8 mouse cellular contexts compared by ENCODE assay signal in genomic region chr2:30743265-30743846, GRCm38 (mm10).
DNase-seq lines count a peak whose midpoint lies in the region; ATAC-seq and TF ChIP-seq lines count a peak whose summit lies in the region.

No protein-coding gene starts in this region.

- H3K27me3 ChIP-seq in C2C12 (ENCODE audit: control insufficient read depth, insufficient read depth, insufficient read length), result no peaks in the 10 kb centered on the region
- no peaks in the 10 kb centered on the region for H3K27me3 ChIP-seq in kidney, embryonic 15.5 days
- no peaks in the 10 kb centered on the region for H3K27me3 ChIP-seq in myocyte (ENCODE audit: control insufficient read depth, insufficient read depth, insufficient read length)

- peak; percentile 31; the same call in 1 of the 2 replicates for ATAC-seq in kidney, embryonic 15.5 days (replicated peaks; ENCODE audit: low FRiP score)

- H3K9ac ChIP-seq in kidney, embryonic 15.5 days, result peak overlapping the region; percentile 36; the same call in 1 of the 2 replicates

- TF ChIP-seq POLR2A in myocyte (IDR thresholded peaks at IDR 0.05; ENCODE audit: insufficient read length, low read depth), result no peak

- H3ac ChIP-seq in C2C12 (ENCODE audit: control insufficient read depth, insufficient read length, low read depth) (peak overlapping the region; percentile 19), myocyte (ENCODE audit: control insufficient read depth, insufficient read length) (no peak overlapping the region)

- 47% methylated on average over 4 of the region's 4 CpGs for WGBS in kidney, embryonic 15.5 days

- no peaks in the 10 kb centered on the region for H3K79me3 ChIP-seq in C2C12 (ENCODE audit: low read depth)

- H3K36me3 ChIP-seq in C2C12 (ENCODE audit: control insufficient read depth, insufficient read depth) (no peaks in the 10 kb centered on the region), myocyte (ENCODE audit: control insufficient read depth, insufficient read depth) (no peaks in the 10 kb centered on the region)
- no peaks in the 10 kb centered on the region for H3K36me3 ChIP-seq in kidney, embryonic 15.5 days

- peak; percentile 85 for DNase-seq in adrenal gland, postnatal 14 days
- DNase-seq in heart, adult 8-10 months (ENCODE audit: low spot score), result peak; percentile 57
- no peak for DNase-seq in right cerebral cortex, postnatal 14 days
- no peak for DNase-seq in right cerebral cortex, postnatal 10 days (ENCODE audit: low spot score in 2 of 2)
- DNase-seq in thymus, postnatal 4 days, result no peak

- TF ChIP-seq CTCF in C2C12 (IDR thresholded peaks at IDR 0.05; ENCODE audit: control insufficient read depth, insufficient read depth, insufficient read length), result no peak

- H3K4me2 ChIP-seq in kidney, embryonic 15.5 days, result 0 out of 2 replicates have a peak overlapping the region, but pooled peaks have one; percentile 38
- H3K4me2 ChIP-seq in myocyte (ENCODE audit: low read depth), result peak overlapping the region; percentile 81

- peaks cover 28% of the 10 kb centered on the region for H3K4me1 ChIP-seq in kidney, embryonic 15.5 days

- H3K27ac ChIP-seq in kidney, embryonic 15.5 days, result peak overlapping the region; percentile 97

- no peaks in the 10 kb centered on the region for H3K79me2 ChIP-seq in C2C12 (ENCODE audit: control insufficient read depth, insufficient read depth)
- H3K79me2 ChIP-seq in myocyte (ENCODE audit: control insufficient read depth, insufficient read depth), result no peaks in the 10 kb centered on the region

- H3K9me3 ChIP-seq in kidney, embryonic 15.5 days (replicated peaks), result no peaks in the 10 kb centered on the region

- no peak overlapping the region for H3K4me3 ChIP-seq in C2C12 (ENCODE audit: insufficient read depth, poor library complexity, severe bottlenecking)
- H3K4me3 ChIP-seq in kidney, embryonic 15.5 days (replicated peaks), result no peak overlapping the region
- no peak overlapping the region for H3K4me3 ChIP-seq in myocyte

TF ChIP-seq in C2C12, 6 proteins besides CTCF, POLR2A, EP300 and RAD21:
- TF ChIP-seq MAX (IDR thresholded peaks at IDR 0.05) (peak; percentile 98), USF1 (IDR thresholded peaks at IDR 0.05; ENCODE audit: low read depth) (no peak), MYOD1 (IDR thresholded peaks at IDR 0.05; ENCODE audit: control insufficient read depth, insufficient read length, low read depth) (peak; percentile 61), FOSL1 (IDR thresholded peaks at IDR 0.05; ENCODE audit: insufficient read depth, low read length, poor library complexity, severe bottlenecking) (peak; percentile 77), MYOG (IDR thresholded peaks at IDR 0.05; ENCODE audit: control insufficient read depth, extremely low read depth, insufficient read length) (no peak), CEBPB (IDR thresholded peaks at IDR 0.05; ENCODE audit: low read depth) (no peak)

TF ChIP-seq in myocyte, 11 proteins besides CTCF, POLR2A, EP300 and RAD21:
- TF ChIP-seq CEBPB (IDR thresholded peaks at IDR 0.05; ENCODE audit: insufficient read depth, poor library complexity, severe bottlenecking) (no peak), TCF12 (IDR thresholded peaks at IDR 0.05; ENCODE audit: insufficient read depth, poor library complexity, severe bottlenecking) (peak; percentile 18), MYOD1 (IDR thresholded peaks at IDR 0.05; ENCODE audit: control insufficient read depth in 1 of 3, insufficient read length in 2 of 3, low read depth in 2 of 3) (peak in 2 of 3 experiments; percentile 57 to 87), MAX (IDR thresholded peaks at IDR 0.05; ENCODE audit: low read depth) (peak; percentile 78), POLR2AphosphoS2 (IDR thresholded peaks at IDR 0.05; ENCODE audit: insufficient read length, low read depth) (no peak), SRF (IDR thresholded peaks at IDR 0.05; ENCODE audit: control insufficient read depth, insufficient read length, low read depth) (no peak), USF1 (IDR thresholded peaks at IDR 0.05; ENCODE audit: low read depth) (no peak), MYOG (IDR thresholded peaks at IDR 0.05; ENCODE audit: control insufficient read depth in 1 of 3, insufficient read depth in 1 of 3, insufficient read length in 2 of 3, low read depth in 2 of 3) (peak; percentile 17 to 86 (median 65))

Comparison
In these comparisons a context has a peak if more than half of its experiments do, and no peak if none do; other contexts are left out.
1. DNase-seq: peak in adrenal gland, postnatal 14 days (single experiment) and heart, adult 8-10 months (single experiment); none in right cerebral cortex, postnatal 14 days (single experiment), right cerebral cortex, postnatal 10 days (0 of 2) and thymus, postnatal 4 days (single experiment).